ENCODE assay signal across 33 mouse cellular contexts in genomic region chr17:28982591-28982990, GRCm38 (mm10). TPM values are rescaled to one million over a fixed set of nuclear protein-coding genes. Genes with fewer than 3 reads are reported as not detected.
DNase-seq lines count a peak whose midpoint lies in the region; ATAC-seq lines count a peak whose summit lies in the region.
"Had no signal": no experiment of that assay in that cellular context is flagged by ENCODE, and none has a peak within 500 bp of the region (broad histone marks: within the 10 kb centered on the region; RNA-seq: fewer than 3 reads in every experiment).

No protein-coding gene starts in this region.

- H3K9ac ChIP-seq in heart, embryonic 14.5 days (ENCODE audit: low read length), result peak overlapping the region; percentile 36; the same call in 1 of the 2 replicates
- no peak overlapping the region for H3K9ac ChIP-seq in liver, embryonic 13.5 days
- H3K9ac ChIP-seq in liver, embryonic 11.5 days (ENCODE audit: low read depth, low read length), result no peak overlapping the region
- H3K9ac ChIP-seq: embryonic facial prominence, embryonic 13.5 days; forebrain, embryonic 12.5 days; hindbrain, embryonic 13.5 days; kidney, embryonic 15.5 days; limb, embryonic 15.5 days; neural tube, embryonic 15.5 days had no signal

- WGBS in heart, embryonic 14.5 days, result 10% methylated on average over 4 of the region's 4 CpGs
- WGBS in liver, embryonic 13.5 days (ENCODE audit: insufficient replicate concordance), result 50% methylated on average over 4 of the region's 4 CpGs
- WGBS in liver, embryonic 11.5 days, result 49% methylated on average over 4 of the region's 4 CpGs

- H3K36me3 ChIP-seq in heart, embryonic 14.5 days (ENCODE audit: control insufficient read depth, insufficient read depth, low read length), result peaks cover 91% of the 10 kb centered on the region
- peaks cover 72% of the 10 kb centered on the region for H3K36me3 ChIP-seq in liver, embryonic 13.5 days
- peaks cover 27% of the 10 kb centered on the region; the same call in 1 of the 2 replicates for H3K36me3 ChIP-seq in liver, embryonic 11.5 days (ENCODE audit: control insufficient read depth, insufficient read depth, low read length)

- ATAC-seq in heart, embryonic 14.5 days (ENCODE audit: insufficient number of reproducible peaks, insufficient read depth, low FRiP score, low read depth), result no peak
- 0 out of 2 replicates have a peak, but pooled peaks have one; percentile 37 for ATAC-seq in liver, embryonic 13.5 days (ENCODE audit: low read depth)
- ATAC-seq in liver, embryonic 11.5 days (replicated peaks; ENCODE audit: low FRiP score), result no peak
- ATAC-seq: activated CD4-positive, CD25-positive, alpha-beta regulatory T cell, adult 4 months; CD4-positive, CD25-positive, alpha-beta regulatory T cell, adult 4 months had no signal

- H3K4me1 ChIP-seq in heart, embryonic 14.5 days (ENCODE audit: control insufficient read depth in 2 of 2, insufficient read depth in 2 of 2, low read length in 2 of 2), result peaks cover 0 to 11% of the 10 kb centered on the region in 2 experiments; a peak in 3 of 4 replicates
- peaks cover 4% of the 10 kb centered on the region; the same call in 1 of the 2 replicates for H3K4me1 ChIP-seq in liver, embryonic 13.5 days (replicated peaks)
- H3K4me1 ChIP-seq in liver, embryonic 11.5 days (replicated peaks; ENCODE audit: control insufficient read depth, insufficient read depth, low read length), result no peaks in the 10 kb centered on the region
- H3K4me1 ChIP-seq: forebrain, embryonic 12.5 days; hindbrain, embryonic 13.5 days; limb, embryonic 15.5 days; midbrain, embryonic 10.5 days had no signal

- no peak overlapping the region for H3K4me3 ChIP-seq in heart, embryonic 14.5 days (ENCODE audit: control insufficient read depth in 1 of 2, insufficient read depth in 1 of 2, low read depth in 1 of 2, low read length in 2 of 2)
- H3K4me3 ChIP-seq in liver, embryonic 13.5 days (replicated peaks), result no peak overlapping the region
- no peak overlapping the region for H3K4me3 ChIP-seq in liver, embryonic 11.5 days (ENCODE audit: low read depth, low read length)
- H3K4me3 ChIP-seq: embryonic facial prominence, embryonic 13.5 days; erythroblast, embryonic 14.5 days; forebrain, embryonic 12.5 days; hindbrain, embryonic 13.5 days; kidney, embryonic 15.5 days; left cerebral cortex, adult 2 months; limb, embryonic 15.5 days; midbrain, embryonic 10.5 days; neural tube, embryonic 15.5 days had no signal

- H3K4me2 ChIP-seq in heart, embryonic 14.5 days (ENCODE audit: low read length), result no peak overlapping the region
- no peak overlapping the region for H3K4me2 ChIP-seq in liver, embryonic 13.5 days
- H3K4me2 ChIP-seq in liver, embryonic 11.5 days, result no peak overlapping the region
- H3K4me2 ChIP-seq: embryonic facial prominence, embryonic 13.5 days; forebrain, embryonic 12.5 days; hindbrain, embryonic 13.5 days; kidney, embryonic 15.5 days; limb, embryonic 15.5 days; neural tube, embryonic 15.5 days had no signal

- no peaks in the 10 kb centered on the region for H3K9me3 ChIP-seq in heart, embryonic 14.5 days (ENCODE audit: control insufficient read depth, low read length)
- H3K9me3 ChIP-seq in liver, embryonic 13.5 days (replicated peaks), result no peaks in the 10 kb centered on the region
- no peaks in the 10 kb centered on the region for H3K9me3 ChIP-seq in liver, embryonic 11.5 days (ENCODE audit: control insufficient read depth, low read length)
- H3K9me3 ChIP-seq: embryonic facial prominence, embryonic 13.5 days; forebrain, embryonic 12.5 days; hindbrain, embryonic 13.5 days; kidney, embryonic 15.5 days; limb, embryonic 15.5 days; midbrain, embryonic 10.5 days; neural tube, embryonic 15.5 days had no signal

- no peaks in the 10 kb centered on the region for H3K27me3 ChIP-seq in heart, embryonic 14.5 days (ENCODE audit: control insufficient read depth, insufficient read depth, low read length)
- no peaks in the 10 kb centered on the region for H3K27me3 ChIP-seq in liver, embryonic 13.5 days
- H3K27me3 ChIP-seq in liver, embryonic 11.5 days (replicated peaks; ENCODE audit: control insufficient read depth, insufficient read depth, low read length), result no peaks in the 10 kb centered on the region
- H3K27me3 ChIP-seq: embryonic facial prominence, embryonic 13.5 days; forebrain, embryonic 12.5 days; hindbrain, embryonic 13.5 days; kidney, embryonic 15.5 days; limb, embryonic 15.5 days; neural tube, embryonic 15.5 days had no signal

- DNase-seq in heart, adult 9 months (ENCODE audit: low spot score in 2 of 2), result no peak
- no peak for DNase-seq in liver, embryonic 13.5 days
- DNase-seq in liver, embryonic 11.5 days (ENCODE audit: low spot score), result no peak
- peak; percentile 17 for DNase-seq in lung, postnatal 14 days
- no peak for DNase-seq in lung, postnatal 36 days
- DNase-seq in left cerebral cortex, adult 8-10 months (ENCODE audit: low spot score in 2 of 2), result no peak
- DNase-seq: adrenal gland, adult 8-10 months; cerebellum, adult 2 months; cerebellum, postnatal 36 days; embryo, embryonic 11 days; gastrocnemius, postnatal 36 days; kidney, adult 11 months; left cerebral cortex, postnatal 4 days; right cerebral cortex, adult 18-20 months; right cerebral cortex, postnatal 4 days; thymus, postnatal 14 days had no signal

- no peak overlapping the region for H3K27ac ChIP-seq in heart, embryonic 14.5 days (replicated peaks in 1 of 2; ENCODE audit: control insufficient read depth in 1 of 2, insufficient read depth in 1 of 2, low read depth in 2 of 2, low read length in 2 of 2)
- 0 out of 2 replicates have a peak overlapping the region, but pooled peaks have one; percentile 16 for H3K27ac ChIP-seq in liver, embryonic 13.5 days
- H3K27ac ChIP-seq in liver, embryonic 11.5 days (ENCODE audit: low read depth, low read length), result no peak overlapping the region
- H3K27ac ChIP-seq: embryonic facial prominence, embryonic 13.5 days; forebrain, embryonic 12.5 days; hindbrain, embryonic 13.5 days; left cerebral cortex, adult 2 months; limb, embryonic 15.5 days; midbrain, embryonic 10.5 days; neural tube, embryonic 15.5 days had no signal

RNA-seq across cellular contexts. Expression of gene Stk38, which starts 25.2 kb away (rescaled TPM):
- polyA plus RNA-seq in heart, embryonic 14.5 days (2014; fragmentation: Nextera tagmentation; extraction: Ambion mirVana), result 68.0 and 70.3 TPM in 2 replicates
- polyA plus RNA-seq in liver, embryonic 13.5 days (2015; fragmentation: Nextera tagmentation; extraction: Ambion mirVana), result 38.4 and 44.6 TPM in 2 replicates
- 83.3 and 90.1 TPM in 2 replicates for polyA plus RNA-seq in liver, embryonic 11.5 days (2014; fragmentation: Nextera tagmentation; extraction: Ambion mirVana)
- 10 to 100 TPM; 46.7 to 54.7 (median 48.4) TPM for total RNA-seq in left cerebral cortex, adult 8-10 months (2022)

RNA-seq across cellular contexts. Expression of gene Kctd20, which starts 30.8 kb away (rescaled TPM):
- 53.2 and 53.5 TPM in 2 replicates for polyA plus RNA-seq in heart, embryonic 14.5 days (2014; fragmentation: Nextera tagmentation; extraction: Ambion mirVana)
- polyA plus RNA-seq in liver, embryonic 13.5 days (2015; fragmentation: Nextera tagmentation; extraction: Ambion mirVana), result 65.8 and 78.6 TPM in 2 replicates
- 75.2 and 89.2 TPM in 2 replicates for polyA plus RNA-seq in liver, embryonic 11.5 days (2014; fragmentation: Nextera tagmentation; extraction: Ambion mirVana)
- 10 to 100 TPM; 57.5 to 72.8 (median 64.2) TPM for total RNA-seq in left cerebral cortex, adult 8-10 months (2022)

RNA-seq across cellular contexts. Expression of gene Pxt1, which starts 39.0 kb away (rescaled TPM):
- polyA plus RNA-seq in heart, embryonic 14.5 days (2014; fragmentation: Nextera tagmentation; extraction: Ambion mirVana), result not detected in 2 replicates
- polyA plus RNA-seq in liver, embryonic 13.5 days (2015; fragmentation: Nextera tagmentation; extraction: Ambion mirVana), result 0.45 and 0.46 TPM in 2 replicates
- 0.30 and 0.92 TPM in 2 replicates for polyA plus RNA-seq in liver, embryonic 11.5 days (2014; fragmentation: Nextera tagmentation; extraction: Ambion mirVana)
- not detected for total RNA-seq in left cerebral cortex, adult 8-10 months (2022)
- total RNA-seq: adrenal gland, adult 8-10 months; gastrocnemius, adult 18-20 months; gastrocnemius, postnatal 36 days; layer of hippocampus, postnatal 10 days; left cerebral cortex, adult 2 months; left cerebral cortex, postnatal 4 days; MEL had no signal
- polyA plus RNA-seq: CD4-positive, CD25-positive, alpha-beta regulatory T cell, adult 4 months; cerebellum, adult 2 months; embryonic facial prominence, embryonic 13.5 days; forebrain, embryonic 12.5 days; heart, postnatal 0 days; hindbrain, embryonic 13.5 days; limb, embryonic 15.5 days; midbrain, embryonic 10.5 days; neural tube, embryonic 15.5 days; stomach, embryonic 14.5 days had no signal

RNA-seq across cellular contexts. Expression of gene Srsf3, which starts 49.8 kb away (rescaled TPM):
- polyA plus RNA-seq in heart, embryonic 14.5 days (2014; fragmentation: Nextera tagmentation; extraction: Ambion mirVana), result 340 and 357 TPM in 2 replicates
- polyA plus RNA-seq in liver, embryonic 13.5 days (2015; fragmentation: Nextera tagmentation; extraction: Ambion mirVana), result 320 and 398 TPM in 2 replicates
- polyA plus RNA-seq in liver, embryonic 11.5 days (2014; fragmentation: Nextera tagmentation; extraction: Ambion mirVana), result 532 and 579 TPM in 2 replicates
- total RNA-seq in left cerebral cortex, adult 8-10 months (2022), result 100 to 1,000 TPM; 101 to 142 (median 115) TPM
